Mouse (Mus musculus) heart, embryonic 11.5 days (tissue): ENCODE results near the gene Grm4. TPM values are rescaled to one million over a fixed set of nuclear protein-coding genes. Genes with fewer than 3 reads are reported as not detected.

Experiments
- ATAC-seq: fragments of 200-750 bp; cut with Nextera tagmentation; replicated peaks from 2 replicates; pipeline ENCODE4 v1.8.0; 2017; ENCODE audit warnings: moderate library complexity; ENCODE audit not compliant: insufficient number of reproducible peaks, low FRiP score, low TSS enrichment
- H3K27ac ChIP-seq: fragments of 300-500 bp; sonication (generic); 2 replicates; pipeline ENCODE4 v1.5.1; 2014; ENCODE audit warnings: mild to moderate bottlenecking, low read depth, low read length
- H3K27me3 ChIP-seq: fragments of 300-500 bp; sonication (generic); 2 replicates; pipeline ENCODE4 v1.6.1; 2014; ENCODE audit warnings: mild to moderate bottlenecking, low read length, mixed read lengths; ENCODE audit not compliant: control insufficient read depth, insufficient read depth
- H3K36me3 ChIP-seq: fragments of 300-500 bp; sonication (generic); 2 replicates; pipeline ENCODE4 v1.6.1; 2014; ENCODE audit warnings: mild to moderate bottlenecking, low read length, moderate library complexity, mixed read lengths; ENCODE audit not compliant: control insufficient read depth, insufficient read depth
- H3K4me1 ChIP-seq: fragments of 300-500 bp; sonication (generic); 2 replicates; pipeline ENCODE4 v1.6.1; 2014; ENCODE audit warnings: low read length; ENCODE audit not compliant: control insufficient read depth, insufficient read depth
- H3K4me2 ChIP-seq: fragments of 300-500 bp; sonication (generic); 2 replicates; pipeline ENCODE4 v1.6.1; 2014; ENCODE audit warnings: mild to moderate bottlenecking, moderate library complexity
- H3K4me3 ChIP-seq: fragments of 300-500 bp; sonication (generic); 2 replicates; pipeline ENCODE4 v1.5.1; 2014; ENCODE audit warnings: low read depth, low read length
- H3K9ac ChIP-seq: fragments of 300-500 bp; sonication (generic); 2 replicates; pipeline ENCODE4 v1.6.1; 2014; ENCODE audit warnings: mild to moderate bottlenecking, low read depth, low read length, moderate library complexity
- H3K9me3 ChIP-seq: fragments of 300-500 bp; sonication (generic); replicated peaks from 2 replicates; pipeline ENCODE4 v1.6.1; 2016; ENCODE audit warnings: low read length; ENCODE audit not compliant: control insufficient read depth
- WGBS: fragments of 180-500 bp; shearing (Covaris S2); extraction: QIAGEN DNeasy Blood & Tissue Kit; methylation state at CpG from one replicate; pipeline ENCODE4 v1.1.7; 2014; ENCODE audit not compliant: insufficient replicate concordance; 5-methylcytosine and 5-hydroxymethylcytosine counted together
- polyA plus RNA-seq: library from polyadenylated mRNA; unstranded; fragments of >200 nt; fragmentation: Nextera tagmentation; extraction: Ambion mirVana; gene quantifications from 2 replicates; pipeline ENCODE4 v1.2.1, GENCODE M21; 2014

Gene Grm4
- polyA plus RNA-seq, 1 experiment from 2014 or later, result 0.07 TPM

GRCm38 (mm10) chr17:27429757-27430156, 91.4 kb downstream of the Grm4 start:
- Histone ChIP-seq H3K4me2 (no peak overlapping the region), H3K36me3 (no peaks in the 10 kb centered on the region), H3K9ac (no peak overlapping the region), H3K4me1 (no peaks in the 10 kb centered on the region), H3K27ac (no peak overlapping the region), H3K9me3 (peaks cover 8% of the 10 kb centered on the region), H3K4me3 (no peak overlapping the region), H3K27me3 (peaks cover 8% of the 10 kb centered on the region)
- 14% methylated on average over 9 of the region's 9 CpGs for WGBS
- no peak for ATAC-seq

GRCm38 (mm10) chr17:27425016-27425415, 96.2 kb downstream of the Grm4 start:
- Histone ChIP-seq H3K36me3 (no peaks in the 10 kb centered on the region), H3K4me1 (0 out of 2 replicates have a peak, but pooled peaks cover 2% of the 10 kb centered on the region), H3K4me2 (no peak overlapping the region), H3K9me3 (peaks cover 8% of the 10 kb centered on the region), H3K27me3 (peaks cover 2% of the 10 kb centered on the region), H3K27ac (no peak overlapping the region), H3K9ac (no peak overlapping the region), H3K4me3 (no peak overlapping the region)
- WGBS, result 76% methylated on average over 2 of the region's 2 CpGs
- no peak for ATAC-seq

- 72% methylated on average over 6 of the region's 6 CpGs for WGBS
- no peak for ATAC-seq
- Histone ChIP-seq H3K36me3 (no peaks in the 10 kb centered on the region), H3K27ac (no peak overlapping the region), H3K9ac (no peak overlapping the region), H3K4me3 (no peak overlapping the region), H3K4me1 (0 out of 2 replicates have a peak, but pooled peaks cover 2% of the 10 kb centered on the region), H3K4me2 (no peak overlapping the region), H3K9me3 (peaks cover 8% of the 10 kb centered on the region), H3K27me3 (no peaks in the 10 kb centered on the region; the same call in 1 of the 2 replicates)
Measured at GRCm38 (mm10) chr17:27424356-27424755, 96.8 kb downstream of the Grm4 start.

- Histone ChIP-seq H3K4me2 (no peak overlapping the region), H3K27ac (no peak overlapping the region), H3K9ac (no peak overlapping the region), H3K9me3 (peaks cover 1% of the 10 kb centered on the region; the same call in 1 of the 2 replicates), H3K4me1 (0 out of 2 replicates have a peak, but pooled peaks cover 2% of the 10 kb centered on the region), H3K36me3 (no peaks in the 10 kb centered on the region), H3K27me3 (no peaks in the 10 kb centered on the region), H3K4me3 (no peak overlapping the region)
- no peak for ATAC-seq
- 41% methylated on average over 10 of the region's 10 CpGs for WGBS
Measured at GRCm38 (mm10) chr17:27422726-27423381, 98.3 kb downstream of the Grm4 start.

GRCm38 (mm10) chr17:27422371-27422725, 98.9 kb downstream of the Grm4 start:
- 0 out of 2 replicates have a peak, but pooled peaks cover 2% of the 10 kb centered on the region for H3K4me1 ChIP-seq
- ATAC-seq, result no peak
- H3K27ac ChIP-seq, result no peak overlapping the region
- no peaks in the 10 kb centered on the region for H3K36me3 ChIP-seq
- H3K9me3 ChIP-seq, result no peaks in the 10 kb centered on the region
- H3K4me3 ChIP-seq, result no peak overlapping the region
- no peak overlapping the region for H3K4me2 ChIP-seq
- no peak overlapping the region for H3K9ac ChIP-seq
- no peaks in the 10 kb centered on the region for H3K27me3 ChIP-seq
- 32% methylated on average over 6 of the region's 6 CpGs for WGBS

- no peak for ATAC-seq
- WGBS, result 57% methylated on average over 8 of the region's 8 CpGs
Measured at GRCm38 (mm10) chr17:27421837-27422236, 99.4 kb downstream of the Grm4 start.

GRCm38 (mm10) chr17:27409006-27409405, 112.2 kb downstream of the Grm4 start:
- no peaks in the 10 kb centered on the region for H3K27me3 ChIP-seq
- WGBS, result 67% methylated on average over 5 of the region's 5 CpGs
- no peak for ATAC-seq

More at GRCm38 (mm10) chr17:27421837-27422236, 99.4 kb downstream of the Grm4 start:
- no peaks in the 10 kb centered on the region for H3K36me3 ChIP-seq
- no peak overlapping the region for H3K4me2 ChIP-seq
- no peak overlapping the region for H3K9ac ChIP-seq
- H3K4me1 ChIP-seq, result 0 out of 2 replicates have a peak, but pooled peaks cover 2% of the 10 kb centered on the region
- no peaks in the 10 kb centered on the region for H3K27me3 ChIP-seq
- no peak overlapping the region for H3K4me3 ChIP-seq
- H3K9me3 ChIP-seq, result no peaks in the 10 kb centered on the region
- no peak overlapping the region for H3K27ac ChIP-seq

GRCm38 (mm10) chr17:27408531-27408930, 112.7 kb downstream of the Grm4 start:
- Histone ChIP-seq H3K4me3 (no peak overlapping the region), H3K4me2 (no peak overlapping the region), H3K4me1 (no peaks in the 10 kb centered on the region), H3K27me3 (no peaks in the 10 kb centered on the region), H3K9ac (no peak overlapping the region), H3K9me3 (no peaks in the 10 kb centered on the region), H3K27ac (no peak overlapping the region), H3K36me3 (no peaks in the 10 kb centered on the region)
- 32% methylated on average over 5 of the region's 5 CpGs for WGBS
- no peak for ATAC-seq

More at GRCm38 (mm10) chr17:27409006-27409405, 112.2 kb downstream of the Grm4 start:
- H3K4me1 ChIP-seq, result no peaks in the 10 kb centered on the region
- H3K9ac ChIP-seq, result no peak overlapping the region
- no peak overlapping the region for H3K27ac ChIP-seq
- H3K9me3 ChIP-seq, result no peaks in the 10 kb centered on the region
- H3K4me3 ChIP-seq, result no peak overlapping the region
- no peak overlapping the region for H3K4me2 ChIP-seq
- no peaks in the 10 kb centered on the region for H3K36me3 ChIP-seq

- no peaks in the 10 kb centered on the region for H3K4me1 ChIP-seq
- no peak overlapping the region for H3K4me3 ChIP-seq
- H3K27ac ChIP-seq, result no peak overlapping the region
- no peak for ATAC-seq
- no peaks in the 10 kb centered on the region for H3K9me3 ChIP-seq
- H3K27me3 ChIP-seq, result no peaks in the 10 kb centered on the region
- no peaks in the 10 kb centered on the region for H3K36me3 ChIP-seq
- 88% methylated on average over 4 of the region's 4 CpGs for WGBS
- no peak overlapping the region for H3K4me2 ChIP-seq
- no peak overlapping the region for H3K9ac ChIP-seq
Measured at GRCm38 (mm10) chr17:27406956-27407355, 114.2 kb downstream of the Grm4 start.
